In the genomic region with DNA sequence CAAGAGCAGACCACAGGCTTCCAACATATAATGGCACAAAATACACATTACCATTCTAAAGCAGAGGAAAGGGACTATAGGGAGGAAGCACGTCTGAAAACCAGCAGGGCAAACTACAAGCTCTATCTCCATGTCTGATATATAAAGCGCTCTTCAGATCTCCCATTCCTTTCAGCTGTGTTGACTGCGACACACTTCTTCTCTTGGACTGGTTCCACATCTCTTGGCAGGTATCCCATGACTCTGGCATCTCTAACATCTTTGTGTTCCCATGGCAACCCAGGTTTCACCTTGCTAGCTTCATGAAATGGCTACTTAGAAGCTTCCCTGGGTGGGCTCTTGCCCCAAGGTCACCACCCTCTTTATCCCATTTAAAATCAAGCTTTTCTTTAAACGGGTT, we compare ENCODE assay signal across 10 mouse cellular contexts.
A peak's percentile ranks its signal among the peaks of the same experiment; 100 is the strongest.
DNase-seq lines count a peak whose midpoint lies in the region; ATAC-seq and TF ChIP-seq lines count a peak whose summit lies in the region.
"Had no signal": no experiment of that assay in that cellular context is flagged by ENCODE, and none has a peak within 500 bp of the region (broad histone marks: within the 10 kb centered on the region; RNA-seq: fewer than 3 reads in every experiment).

No protein-coding gene starts in this region.

- no peaks in the 10 kb centered on the region for H3K27me3 ChIP-seq in lung, embryonic 14.5 days (ENCODE audit: insufficient read depth, low read length)
- no peaks in the 10 kb centered on the region for H3K27me3 ChIP-seq in lung, postnatal 0 days (replicated peaks; ENCODE audit: insufficient read depth, low read length)
- H3K27me3 ChIP-seq in forebrain, postnatal 0 days (ENCODE audit: insufficient read depth, low read length), result no peaks in the 10 kb centered on the region
- no peaks in the 10 kb centered on the region for H3K27me3 ChIP-seq in liver, embryonic 12.5 days (replicated peaks)

- no peak for TF ChIP-seq CTCF in lung, embryonic 14.5 days (IDR thresholded peaks at IDR 0.05; ENCODE audit: low read depth)
- no peak for TF ChIP-seq CTCF in lung, postnatal 0 days (IDR thresholded peaks at IDR 0.05)
- TF ChIP-seq CTCF in forebrain, postnatal 0 days (IDR thresholded peaks at IDR 0.05; ENCODE audit: low read depth), result no peak

- peak; percentile 18 for DNase-seq in adrenal gland, postnatal 10 days
- no peak for DNase-seq in adrenal gland, postnatal 4 days (ENCODE audit: low spot score in 2 of 2)
- peak; percentile 9 for DNase-seq in lung, embryonic 14.5 days
- no peak for DNase-seq in lung, postnatal 0 days (ENCODE audit: low spot score)
- peak; percentile 61 for DNase-seq in forebrain, postnatal 0 days
- DNase-seq in right cerebral cortex, postnatal 14 days, result peak; percentile 33
- no peak for DNase-seq in heart, adult 9 months (ENCODE audit: low spot score in 2 of 2)

- no peaks in the 10 kb centered on the region for H3K4me1 ChIP-seq in lung, embryonic 14.5 days (ENCODE audit: insufficient read depth)
- H3K4me1 ChIP-seq in lung, postnatal 0 days (ENCODE audit: insufficient read depth, low read depth, low read length), result no peaks in the 10 kb centered on the region
- no peaks in the 10 kb centered on the region for H3K4me1 ChIP-seq in forebrain, postnatal 0 days (ENCODE audit: insufficient read depth)
- no peaks in the 10 kb centered on the region for H3K4me1 ChIP-seq in liver, embryonic 12.5 days

- H3K27ac ChIP-seq in lung, embryonic 14.5 days (ENCODE audit: low read depth), result no peak overlapping the region
- no peak overlapping the region for H3K27ac ChIP-seq in lung, postnatal 0 days (ENCODE audit: low read length)
- no peak overlapping the region for H3K27ac ChIP-seq in forebrain, postnatal 0 days (ENCODE audit: low read depth, low read length)
- H3K27ac ChIP-seq in liver, embryonic 12.5 days, result no peak overlapping the region
- H3K27ac ChIP-seq: left cerebral cortex, adult 2 months; stomach, postnatal 0 days had no signal

- no peak overlapping the region for H3K4me2 ChIP-seq in lung, embryonic 14.5 days
- no peak overlapping the region for H3K4me2 ChIP-seq in lung, postnatal 0 days (replicated peaks; ENCODE audit: low read depth, low read length)
- no peak overlapping the region for H3K4me2 ChIP-seq in forebrain, postnatal 0 days (ENCODE audit: low read depth)
- no peak overlapping the region for H3K4me2 ChIP-seq in liver, embryonic 12.5 days

- no peak for TF ChIP-seq EP300 in lung, postnatal 0 days (IDR thresholded peaks at IDR 0.05)

- 67% methylated on average over 4 of the region's 4 CpGs for WGBS in lung, embryonic 14.5 days
- WGBS in lung, postnatal 0 days, result 60% methylated on average over 4 of the region's 4 CpGs
- 49% methylated on average over 4 of the region's 4 CpGs for WGBS in forebrain, postnatal 0 days
- WGBS in liver, embryonic 12.5 days (ENCODE audit: insufficient replicate concordance), result 67% methylated on average over 4 of the region's 4 CpGs

- ATAC-seq in lung, embryonic 14.5 days (ENCODE audit: insufficient read depth), result no peak
- no peak for ATAC-seq in lung, postnatal 0 days
- ATAC-seq in forebrain, postnatal 0 days, result no peak
- ATAC-seq in liver, embryonic 12.5 days, result no peak

- H3K9ac ChIP-seq in lung, embryonic 14.5 days, result no peak overlapping the region
- H3K9ac ChIP-seq in lung, postnatal 0 days (replicated peaks; ENCODE audit: low read depth), result no peak overlapping the region
- no peak overlapping the region for H3K9ac ChIP-seq in forebrain, postnatal 0 days
- no peak overlapping the region for H3K9ac ChIP-seq in liver, embryonic 12.5 days

- H3K9me3 ChIP-seq in lung, embryonic 14.5 days (ENCODE audit: low read depth, low read length), result no peaks in the 10 kb centered on the region
- H3K9me3 ChIP-seq in lung, postnatal 0 days (ENCODE audit: low read length), result no peaks in the 10 kb centered on the region
- no peaks in the 10 kb centered on the region for H3K9me3 ChIP-seq in forebrain, postnatal 0 days (ENCODE audit: low read length)
- 0 out of 2 replicates have a peak, but pooled peaks cover 5% of the 10 kb centered on the region for H3K9me3 ChIP-seq in liver, embryonic 12.5 days (replicated peaks)

- no peak overlapping the region for H3K4me3 ChIP-seq in lung, embryonic 14.5 days (ENCODE audit: low read depth, low read length)
- H3K4me3 ChIP-seq in lung, postnatal 0 days (ENCODE audit: low read depth, low read length), result no peak overlapping the region
- no peak overlapping the region for H3K4me3 ChIP-seq in forebrain, postnatal 0 days (ENCODE audit: low read depth, low read length)
- H3K4me3 ChIP-seq in liver, embryonic 12.5 days, result no peak overlapping the region
- H3K4me3 ChIP-seq: left cerebral cortex, adult 2 months had no signal

- no peaks in the 10 kb centered on the region for H3K36me3 ChIP-seq in lung, embryonic 14.5 days (ENCODE audit: insufficient read depth)
- H3K36me3 ChIP-seq in lung, postnatal 0 days (ENCODE audit: insufficient read depth, low read length), result no peaks in the 10 kb centered on the region
- peaks cover 2% of the 10 kb centered on the region; the same call in 1 of the 2 replicates for H3K36me3 ChIP-seq in forebrain, postnatal 0 days (ENCODE audit: insufficient read depth)
- no peaks in the 10 kb centered on the region for H3K36me3 ChIP-seq in liver, embryonic 12.5 days

Comparison
In these comparisons a context has a peak if more than half of its experiments do, and no peak if none do; other contexts are left out.
1. DNase-seq: peak in adrenal gland, postnatal 10 days (single experiment), lung, embryonic 14.5 days (single experiment), forebrain, postnatal 0 days (single experiment) and right cerebral cortex, postnatal 14 days (single experiment); none in adrenal gland, postnatal 4 days (0 of 2), lung, postnatal 0 days (single experiment) and heart, adult 9 months (0 of 2).